Mouse (Mus musculus) gastrocnemius, adult 2 months (tissue): ENCODE results near the gene Tmem248. TPM values are rescaled to one million over a fixed set of nuclear protein-coding genes. Genes with fewer than 3 reads are reported as not detected.

Experiments
- DNase-seq: peaks from one replicate; pipeline ENCODE4 v3.0.0; 2022
- H3K27ac ChIP-seq: fragments of 200-600 bp; 2 replicates; pipeline ENCODE4 v1.8.1; 2022; ENCODE audit warnings: mild to moderate bottlenecking
- H3K4me3 ChIP-seq: fragments of 200-600 bp; 2 replicates; pipeline ENCODE4 v1.8.1; 2022; ENCODE audit warnings: mild to moderate bottlenecking, moderate library complexity
- CTCF ChIP-seq: fragments of 200-600 bp; IDR thresholded peaks from 2 replicates; pipeline ENCODE4 v1.8.1; 2022; ENCODE audit warnings: antibody characterized with exemption, mild to moderate bottlenecking, moderate library complexity
- intact Hi-C: fragments of 180-260 bp; cut with DNase I; formaldehyde crosslinking; loops from one replicate; pipeline ENCODE4 v1.15.1; 2025
- total RNA-seq, 2 experiments: library from RNA; stranded (reverse); gene quantifications; 2 replicates each; pipeline ENCODE4 v1.2.3; 2021

The Tmem248 gene
- total RNA-seq, 2 experiments from 2014 or later: 42.9 to 46.7 TPM

- no peak overlapping the region for H3K4me3 ChIP-seq
- intact Hi-C loops: no loop called here
- DNase-seq: no peak
- no peak for TF ChIP-seq CTCF
- 0 out of 2 replicates have a peak overlapping the region, but pooled peaks have one; percentile 10 for H3K27ac ChIP-seq
These were observed 9.6 kb upstream of the Tmem248 start for GRCm38 (mm10) chr5:130207299-130207698.

- intact Hi-C loops: no loop called here
- DNase-seq: no peak
- TF ChIP-seq CTCF: no peak
- H3K4me3 ChIP-seq: no peak overlapping the region
- H3K27ac ChIP-seq: no peak overlapping the region
These were observed 3.9 kb upstream of the Tmem248 start for GRCm38 (mm10) chr5:130212956-130213355.

GRCm38 (mm10) chr5:130217406-130217805, 525 bp downstream of the Tmem248 start:
- TF ChIP-seq CTCF: no peak
- DNase-seq: no peak
- Histone ChIP-seq H3K27ac (no peak overlapping the region), H3K4me3 (no peak overlapping the region)
- intact Hi-C loops: no loop called here

- TF ChIP-seq CTCF: no peak
- no peak overlapping the region for H3K27ac ChIP-seq
- no peak for DNase-seq
- intact Hi-C loops: loop anchor here (2.0 kb wide), 1 partner anchor 44 kb away; no protein-coding TSS in a partner anchor
- no peak overlapping the region for H3K4me3 ChIP-seq
These were observed 1.5 kb downstream of the Tmem248 start for GRCm38 (mm10) chr5:130218336-130218735.

GRCm38 (mm10) chr5:130221316-130221715, 4.4 kb downstream of the Tmem248 start:
- TF ChIP-seq CTCF: no peak
- DNase-seq: no peak
- Histone ChIP-seq H3K27ac (peak overlapping the region; percentile 94), H3K4me3 (peak overlapping the region; percentile 100)
- intact Hi-C loops: no loop called here

- intact Hi-C loops: no loop called here
- no peak for TF ChIP-seq CTCF
- Histone ChIP-seq H3K27ac (peak overlapping the region; percentile 94), H3K4me3 (peak overlapping the region; percentile 100)
- DNase-seq: no peak
These were observed 4.9 kb downstream of the Tmem248 start for GRCm38 (mm10) chr5:130221760-130222145.

- intact Hi-C loops: no loop called here
- TF ChIP-seq CTCF: peak; percentile 49
- peak overlapping the region; percentile 94 for H3K27ac ChIP-seq
- peak overlapping the region; percentile 100 for H3K4me3 ChIP-seq
- peak; percentile 96 for DNase-seq
These were observed 5.5 kb downstream of the Tmem248 start for GRCm38 (mm10) chr5:130222146-130223004.

GRCm38 (mm10) chr5:130226790-130227189, 9.9 kb downstream of the Tmem248 start:
- TF ChIP-seq CTCF: no peak
- Histone ChIP-seq H3K4me3 (no peak overlapping the region), H3K27ac (no peak overlapping the region; the same call in 1 of the 2 replicates)
- DNase-seq: no peak
- intact Hi-C loops: no loop called here

GRCm38 (mm10) chr5:130228120-130228519, 11.2 kb downstream of the Tmem248 start:
- Histone ChIP-seq H3K4me3 (no peak overlapping the region), H3K27ac (no peak overlapping the region)
- DNase-seq: no peak
- intact Hi-C loops: no loop called here
- no peak for TF ChIP-seq CTCF

- intact Hi-C loops: no loop called here
- Histone ChIP-seq H3K4me3 (no peak overlapping the region), H3K27ac (no peak overlapping the region)
- no peak for TF ChIP-seq CTCF
- no peak for DNase-seq
These were observed 19.4 kb downstream of the Tmem248 start for GRCm38 (mm10) chr5:130236302-130236701.

GRCm38 (mm10) chr5:130239236-130239635, 22.4 kb downstream of the Tmem248 start:
- intact Hi-C loops: no loop called here
- TF ChIP-seq CTCF: no peak
- no peak overlapping the region for H3K27ac ChIP-seq
- no peak overlapping the region for H3K4me3 ChIP-seq
- no peak for DNase-seq

GRCm38 (mm10) chr5:130239856-130240255, 23.0 kb downstream of the Tmem248 start:
- no peak for TF ChIP-seq CTCF

GRCm38 (mm10) chr5:130241426-130241825, 24.5 kb downstream of the Tmem248 start:
- no peak overlapping the region for H3K4me3 ChIP-seq
- TF ChIP-seq CTCF: no peak
- peak; percentile 61 for DNase-seq
- H3K27ac ChIP-seq: peak overlapping the region; percentile 56
- intact Hi-C loops: no loop called here

More at GRCm38 (mm10) chr5:130239856-130240255, 23.0 kb downstream of the Tmem248 start:
- DNase-seq: no peak
- Histone ChIP-seq H3K4me3 (no peak overlapping the region), H3K27ac (no peak overlapping the region)
- intact Hi-C loops: no loop called here

- DNase-seq: no peak
- H3K27ac ChIP-seq: no peak overlapping the region
- no peak for TF ChIP-seq CTCF
- intact Hi-C loops: no loop called here
- no peak overlapping the region for H3K4me3 ChIP-seq
These were observed 30.9 kb downstream of the Tmem248 start for GRCm38 (mm10) chr5:130247823-130248222.
